ENCODE assay signal across 8 mouse cellular contexts in the genomic region with DNA sequence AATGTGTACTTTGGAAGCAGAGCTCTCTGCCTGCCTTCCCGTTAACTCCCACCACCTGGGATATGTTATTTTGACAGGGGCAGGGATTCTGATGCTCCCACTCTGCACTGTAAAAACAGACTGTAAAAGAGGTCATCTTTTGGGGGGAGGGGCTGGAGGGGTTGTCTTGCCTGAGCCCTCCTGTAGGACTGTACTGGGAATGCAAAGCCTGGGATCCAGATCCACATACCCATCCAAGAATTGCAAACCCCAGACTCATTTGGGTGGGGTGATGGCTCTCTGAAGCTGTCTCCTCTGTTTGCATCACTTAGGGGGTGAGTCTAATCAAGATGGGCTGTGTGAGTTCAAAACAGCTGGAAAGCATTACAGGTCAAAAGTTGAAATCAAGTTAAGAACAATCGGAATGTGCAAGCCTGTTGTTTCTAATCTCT.
DNase-seq lines count a peak whose midpoint lies in the region; ATAC-seq and TF ChIP-seq lines count a peak whose summit lies in the region.

No protein-coding gene starts in this region.

- H3K4me1 ChIP-seq in forebrain, embryonic 10.5 days, result peaks cover 6% of the 10 kb centered on the region
- H3K4me1 ChIP-seq in forebrain, embryonic 16.5 days (replicated peaks; ENCODE audit: control insufficient read depth, insufficient read depth, low read length), result no peaks in the 10 kb centered on the region
- H3K4me1 ChIP-seq in embryonic facial prominence, embryonic 12.5 days, result peaks cover 18% of the 10 kb centered on the region
- H3K4me1 ChIP-seq in lung, postnatal 0 days (ENCODE audit: insufficient read depth, low read depth, low read length), result no peaks in the 10 kb centered on the region

- peak; percentile 31; the same call in 1 of the 2 replicates for TF ChIP-seq CTCF in lung, postnatal 0 days (IDR thresholded peaks at IDR 0.05)

- H3K4me2 ChIP-seq in forebrain, embryonic 16.5 days (ENCODE audit: low read length), result no peak overlapping the region
- H3K4me2 ChIP-seq in embryonic facial prominence, embryonic 12.5 days (replicated peaks), result no peak overlapping the region
- no peak overlapping the region for H3K4me2 ChIP-seq in lung, postnatal 0 days (replicated peaks; ENCODE audit: low read depth, low read length)

- H3K9ac ChIP-seq in forebrain, embryonic 16.5 days (replicated peaks; ENCODE audit: low read depth, low read length), result no peak overlapping the region
- no peak overlapping the region for H3K9ac ChIP-seq in embryonic facial prominence, embryonic 12.5 days
- no peak overlapping the region for H3K9ac ChIP-seq in lung, postnatal 0 days (replicated peaks; ENCODE audit: low read depth)

- peak; percentile 25; the same call in 1 of the 2 replicates for TF ChIP-seq EP300 in lung, postnatal 0 days (IDR thresholded peaks at IDR 0.05)

- no peak overlapping the region for H3K4me3 ChIP-seq in forebrain, embryonic 10.5 days
- H3K4me3 ChIP-seq in forebrain, embryonic 16.5 days (replicated peaks; ENCODE audit: low read length), result no peak overlapping the region
- no peak overlapping the region for H3K4me3 ChIP-seq in embryonic facial prominence, embryonic 12.5 days
- H3K4me3 ChIP-seq in lung, postnatal 0 days (ENCODE audit: low read depth, low read length), result no peak overlapping the region

- peak overlapping the region; percentile 58; the same call in 1 of the 2 replicates for H3K27ac ChIP-seq in forebrain, embryonic 10.5 days
- H3K27ac ChIP-seq in forebrain, embryonic 16.5 days (ENCODE audit: low read length), result no peak overlapping the region
- H3K27ac ChIP-seq in embryonic facial prominence, embryonic 12.5 days, result peak overlapping the region; percentile 87
- H3K27ac ChIP-seq in lung, postnatal 0 days (ENCODE audit: low read length), result peak overlapping the region; percentile 16; the same call in 1 of the 2 replicates

- no peaks in the 10 kb centered on the region for H3K27me3 ChIP-seq in forebrain, embryonic 10.5 days (ENCODE audit: poor library complexity, severe bottlenecking)
- no peaks in the 10 kb centered on the region for H3K27me3 ChIP-seq in forebrain, embryonic 16.5 days (replicated peaks; ENCODE audit: control insufficient read depth, insufficient read depth, low read length)
- no peaks in the 10 kb centered on the region for H3K27me3 ChIP-seq in embryonic facial prominence, embryonic 12.5 days
- H3K27me3 ChIP-seq in lung, postnatal 0 days (replicated peaks; ENCODE audit: insufficient read depth, low read length), result no peaks in the 10 kb centered on the region

- peak; percentile 58 for DNase-seq in forebrain, embryonic 10.5 days (ENCODE audit: extremely low spot score, low spot score)
- peak; percentile 27 for DNase-seq in kidney, adult 11 months
- peak; percentile 67 for DNase-seq in lung, postnatal 0 days (ENCODE audit: low spot score)
- no peak for DNase-seq in cerebellum, postnatal 4 days (ENCODE audit: low spot score in 2 of 2)
- DNase-seq in cerebellum, postnatal 10 days, result no peak
- DNase-seq in left cerebral cortex, postnatal 36 days (ENCODE audit: low spot score in 2 of 2), result no peak

- no peaks in the 10 kb centered on the region for H3K36me3 ChIP-seq in forebrain, embryonic 10.5 days (replicated peaks)
- no peaks in the 10 kb centered on the region for H3K36me3 ChIP-seq in forebrain, embryonic 16.5 days (ENCODE audit: control insufficient read depth, insufficient read depth)
- no peaks in the 10 kb centered on the region for H3K36me3 ChIP-seq in embryonic facial prominence, embryonic 12.5 days
- H3K36me3 ChIP-seq in lung, postnatal 0 days (ENCODE audit: insufficient read depth, low read length), result no peaks in the 10 kb centered on the region

- intact Hi-C loops in left cerebral cortex, postnatal 36 days (cut with DNase I), result no loop called here

- ATAC-seq in forebrain, embryonic 16.5 days, result no peak
- ATAC-seq in embryonic facial prominence, embryonic 12.5 days (ENCODE audit: insufficient number of reproducible peaks, insufficient read depth, low FRiP score, low TSS enrichment), result peak; percentile 94
- peak; percentile 77 for ATAC-seq in lung, postnatal 0 days

- H3K9me3 ChIP-seq in forebrain, embryonic 10.5 days, result no peaks in the 10 kb centered on the region
- no peaks in the 10 kb centered on the region for H3K9me3 ChIP-seq in forebrain, embryonic 16.5 days (ENCODE audit: control insufficient read depth, low read length)
- H3K9me3 ChIP-seq in embryonic facial prominence, embryonic 12.5 days, result no peaks in the 10 kb centered on the region
- no peaks in the 10 kb centered on the region for H3K9me3 ChIP-seq in lung, postnatal 0 days (ENCODE audit: low read length)

- 66% methylated on average over 2 of the region's 2 CpGs for WGBS in forebrain, embryonic 10.5 days
- WGBS in forebrain, embryonic 16.5 days, result 74% methylated on average over 2 of the region's 2 CpGs
- WGBS in embryonic facial prominence, embryonic 12.5 days, result 16% methylated on average over 2 of the region's 2 CpGs
- WGBS in lung, postnatal 0 days, result 19% methylated on average over 2 of the region's 2 CpGs

Comparison
In these comparisons a context has a peak if more than half of its experiments do, and no peak if none do; other contexts are left out.
1. DNase-seq: peak in forebrain, embryonic 10.5 days (single experiment), kidney, adult 11 months (single experiment) and lung, postnatal 0 days (single experiment); none in cerebellum, postnatal 4 days (0 of 2), cerebellum, postnatal 10 days (0 of 2) and left cerebral cortex, postnatal 36 days (0 of 2).